Mouse (Mus musculus) CD4-positive, CD25-positive, alpha-beta regulatory T cell, adult 4 months (primary cell): ENCODE results near the gene Zfp618. TPM values are rescaled to one million over a fixed set of nuclear protein-coding genes. Genes with fewer than 3 reads are reported as not detected.

Experiments used
- ATAC-seq: one replicate; pipeline ENCODE4 v1.8.0; 2017
- polyA plus RNA-seq, 2 experiments: library from polyadenylated mRNA; unstranded; fragments of 100-300 nt; shearing (Covaris generic); gene quantifications; one replicate each; pipeline ENCODE4 v1.2.1; 2017

Gene Zfp618
- polyA plus RNA-seq, result under 1 TPM in 1 of 2 experiments, not detected in 1; 0.11 TPM

- ATAC-seq, result no peak
These were observed at the start of gene Zfp618 for GRCm38 (mm10) chr4:62965497-62966302. Gene Zfp618 (plus strand): TSS chr4:62965573.

GRCm38 (mm10) chr4:62917056-62917455, 48.3 kb upstream of the Zfp618 start:
- no peak for ATAC-seq

GRCm38 (mm10) chr4:62933798-62934197, 31.6 kb upstream of the Zfp618 start:
- ATAC-seq, result no peak

GRCm38 (mm10) chr4:62935589-62936218, 29.7 kb upstream of the Zfp618 start:
- ATAC-seq, result no peak

GRCm38 (mm10) chr4:62941961-62942892, 23.1 kb upstream of the Zfp618 start:
- ATAC-seq, result no peak

- ATAC-seq, result no peak
These were observed 21.0 kb upstream of the Zfp618 start for GRCm38 (mm10) chr4:62944326-62944879.

- ATAC-seq, result no peak
These were observed 1.6 kb upstream of the Zfp618 start for GRCm38 (mm10) chr4:62963806-62964205.

- no peak for ATAC-seq
These were observed 403 bp upstream of the Zfp618 start for GRCm38 (mm10) chr4:62964844-62965496.

GRCm38 (mm10) chr4:62969526-62969925, 4.2 kb downstream of the Zfp618 start:
- no peak for ATAC-seq

- ATAC-seq, result no peak
These were observed 6.6 kb downstream of the Zfp618 start for GRCm38 (mm10) chr4:62971991-62972390.

GRCm38 (mm10) chr4:62973086-62973485, 7.7 kb downstream of the Zfp618 start:
- ATAC-seq, result no peak

GRCm38 (mm10) chr4:62974901-62975300, 9.5 kb downstream of the Zfp618 start:
- no peak for ATAC-seq

- no peak for ATAC-seq
These were observed 10.2 kb downstream of the Zfp618 start for GRCm38 (mm10) chr4:62975541-62975940.

- no peak for ATAC-seq
These were observed 12.1 kb downstream of the Zfp618 start for GRCm38 (mm10) chr4:62977454-62977853.

- ATAC-seq, result no peak
These were observed 13.1 kb downstream of the Zfp618 start for GRCm38 (mm10) chr4:62978501-62978911.

- no peak for ATAC-seq
These were observed 16.2 kb downstream of the Zfp618 start for GRCm38 (mm10) chr4:62981572-62981971.

- ATAC-seq, result no peak
These were observed 18.2 kb downstream of the Zfp618 start for GRCm38 (mm10) chr4:62983556-62983955.

- ATAC-seq, result no peak
These were observed 26.0 kb downstream of the Zfp618 start for GRCm38 (mm10) chr4:62991336-62991735.

GRCm38 (mm10) chr4:62993190-62993589, 27.8 kb downstream of the Zfp618 start:
- no peak for ATAC-seq

- ATAC-seq, result no peak
These were observed 32.2 kb downstream of the Zfp618 start for GRCm38 (mm10) chr4:62997606-62998005.

GRCm38 (mm10) chr4:62998431-62998835, 33.1 kb downstream of the Zfp618 start:
- no peak for ATAC-seq

GRCm38 (mm10) chr4:62998908-62999307, 33.5 kb downstream of the Zfp618 start:
- no peak for ATAC-seq
